Mouse (Mus musculus): Measurements from ENCODE around the gene Kdf1. TPM values are rescaled to one million over a fixed set of nuclear protein-coding genes. Genes with fewer than 3 reads are reported as not detected.
A peak's percentile ranks its signal among the peaks of the same experiment; 100 is the strongest.

Kdf1 gene
- polyA plus RNA-seq, 1 experiment from 2014 or later, result 0.45 TPM

- peaks cover 56% of the 10 kb centered on the region for H3K27me3 ChIP-seq
- WGBS (ENCODE audit: insufficient replicate concordance), result 32% methylated on average over 2 of the region's 2 CpGs
- peaks cover 7% of the 10 kb centered on the region; the same call in 1 of the 2 replicates for H3K4me1 ChIP-seq (replicated peaks)
- H3K4me3 ChIP-seq (replicated peaks), result no peak overlapping the region
- DNase-seq, result no peak
- H3K4me2 ChIP-seq, result no peak overlapping the region
- H3K9ac ChIP-seq, result no peak overlapping the region
- no peak overlapping the region for H3K27ac ChIP-seq
- no peak for ATAC-seq (ENCODE audit: low read depth)
- no peaks in the 10 kb centered on the region for H3K9me3 ChIP-seq (replicated peaks)
- H3K36me3 ChIP-seq, result no peaks in the 10 kb centered on the region
Measured at GRCm38 (mm10) chr4:133521502-133521901, 2.7 kb downstream of the Kdf1 start.

DNA sequence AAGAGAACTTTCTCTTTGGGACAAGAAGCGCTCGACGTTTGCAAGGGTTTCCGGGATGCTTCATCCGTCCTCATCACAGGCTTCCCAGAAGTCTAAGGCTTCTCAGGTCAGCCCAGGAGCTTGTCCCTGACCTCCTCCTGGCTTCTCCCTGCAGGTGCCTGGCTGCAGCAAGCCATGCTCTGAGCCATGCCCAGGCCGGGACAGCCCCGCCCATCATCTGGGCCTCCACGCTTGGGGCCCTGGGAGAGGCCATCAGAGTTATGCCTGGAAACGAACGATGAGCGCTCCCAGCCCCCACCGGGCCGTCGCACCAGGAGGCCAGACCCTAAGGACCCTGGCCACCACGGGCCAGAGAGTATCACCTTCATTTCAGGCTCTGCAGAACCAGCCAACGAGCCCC, 9.0 kb downstream of the Kdf1 start:
- Histone ChIP-seq H3K4me2 (no peak overlapping the region), H3K27me3 (peaks cover 2% of the 10 kb centered on the region; the same call in 1 of the 2 replicates), H3K9ac (no peak overlapping the region), H3K9me3 (replicated peaks) (no peaks in the 10 kb centered on the region), H3K4me3 (replicated peaks) (no peak overlapping the region), H3K36me3 (peaks cover 31% of the 10 kb centered on the region), H3K27ac (no peak overlapping the region), H3K4me1 (replicated peaks) (peaks cover 7% of the 10 kb centered on the region)
- 65% methylated on average over 16 of the region's 16 CpGs for WGBS (ENCODE audit: insufficient replicate concordance)
- ATAC-seq (ENCODE audit: low read depth) (no peak; the same call in 1 of the 2 replicates), DNase-seq (no peak)

DNA sequence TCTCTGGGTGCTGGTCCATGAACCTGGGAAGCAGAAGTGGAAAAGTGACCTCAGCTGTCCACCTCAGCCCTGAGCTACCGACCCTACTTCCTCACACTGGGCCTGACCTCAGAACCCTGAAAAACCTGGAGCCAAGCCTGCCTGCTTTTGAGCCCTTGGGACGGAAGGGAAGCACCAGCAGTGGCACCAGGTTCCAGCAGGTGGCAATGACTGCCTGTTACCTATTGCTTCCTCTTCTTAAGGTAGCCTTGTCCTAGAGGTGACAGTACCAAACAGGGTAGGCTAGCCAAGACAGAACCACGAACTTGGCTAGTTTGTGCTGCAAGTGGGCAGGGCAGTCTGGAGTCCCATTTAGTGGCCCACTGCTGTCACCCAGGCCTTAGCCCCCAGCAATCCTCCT, 14.0 kb downstream of the Kdf1 start:
- no peaks in the 10 kb centered on the region for H3K27me3 ChIP-seq
- H3K4me2 ChIP-seq, result no peak overlapping the region
- peaks cover 6% of the 10 kb centered on the region for H3K4me1 ChIP-seq (replicated peaks)
- WGBS (ENCODE audit: insufficient replicate concordance), result 75% methylated on average over 3 of the region's 3 CpGs
- H3K36me3 ChIP-seq, result peaks cover 79% of the 10 kb centered on the region
- ATAC-seq (ENCODE audit: low read depth) (no peak), DNase-seq (no peak)
- no peak overlapping the region for H3K4me3 ChIP-seq (replicated peaks)
- no peaks in the 10 kb centered on the region for H3K9me3 ChIP-seq (replicated peaks)
- no peak overlapping the region for H3K9ac ChIP-seq
- H3K27ac ChIP-seq, result no peak overlapping the region

DNA sequence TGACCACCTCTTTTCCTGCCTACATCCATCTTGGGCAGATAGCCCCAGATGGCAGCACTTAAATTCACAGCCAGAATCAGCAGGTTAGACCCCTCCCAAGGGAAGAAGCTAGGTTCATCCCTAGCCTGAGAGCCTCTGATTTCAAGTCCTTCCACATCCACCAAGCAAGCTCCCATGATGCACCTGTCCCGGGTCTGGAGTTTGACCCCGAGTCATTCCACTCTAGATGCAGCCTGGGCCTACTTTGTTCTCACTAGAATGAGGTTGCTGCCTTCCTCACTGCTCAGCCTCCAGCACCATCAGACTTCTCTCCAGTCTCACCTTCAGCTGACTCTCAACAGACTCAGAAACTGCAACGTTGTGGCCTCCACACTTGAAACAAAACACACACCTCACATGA, 17.3 kb downstream of the Kdf1 start:
- Histone ChIP-seq H3K27me3 (no peaks in the 10 kb centered on the region), H3K27ac (no peak overlapping the region), H3K36me3 (peaks cover 96% of the 10 kb centered on the region), H3K9me3 (replicated peaks) (no peaks in the 10 kb centered on the region), H3K4me1 (replicated peaks) (no peaks in the 10 kb centered on the region), H3K4me3 (replicated peaks) (no peak overlapping the region), H3K9ac (no peak overlapping the region), H3K4me2 (no peak overlapping the region)
- ATAC-seq (ENCODE audit: low read depth), result no peak
- no peak for DNase-seq
- 78% methylated on average over 3 of the region's 3 CpGs for WGBS (ENCODE audit: insufficient replicate concordance)

DNA sequence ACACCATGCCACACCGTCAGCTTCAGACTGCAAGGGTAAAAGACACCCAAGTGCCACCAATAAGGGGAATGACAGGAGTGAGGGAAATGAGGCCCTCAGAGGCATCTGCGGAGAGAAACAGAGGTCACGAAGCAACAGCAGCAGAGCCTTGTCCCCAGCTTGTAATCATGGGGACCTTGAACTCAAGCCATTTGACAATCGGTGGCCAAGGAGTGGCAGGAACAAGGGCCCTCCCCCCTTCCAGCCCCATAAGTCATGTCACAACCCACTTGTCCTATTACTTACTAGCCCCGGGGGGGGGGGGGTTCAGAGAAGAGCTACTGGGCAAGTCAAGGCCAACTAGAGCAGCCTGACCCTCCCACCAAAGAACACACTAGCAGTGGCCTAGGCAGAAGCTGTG, 17.9 kb downstream of the Kdf1 start:
- H3K4me3 ChIP-seq (replicated peaks), result no peak overlapping the region
- H3K36me3 ChIP-seq, result peaks cover 96% of the 10 kb centered on the region
- ATAC-seq (ENCODE audit: low read depth) (no peak), DNase-seq (no peak)
- no peaks in the 10 kb centered on the region for H3K4me1 ChIP-seq (replicated peaks)
- no peaks in the 10 kb centered on the region for H3K27me3 ChIP-seq
- WGBS (ENCODE audit: insufficient replicate concordance), result 82% methylated on average over 5 of the region's 5 CpGs
- H3K9me3 ChIP-seq (replicated peaks), result no peaks in the 10 kb centered on the region
- no peak overlapping the region for H3K4me2 ChIP-seq
- no peak overlapping the region for H3K9ac ChIP-seq
- no peak overlapping the region for H3K27ac ChIP-seq

DNA sequence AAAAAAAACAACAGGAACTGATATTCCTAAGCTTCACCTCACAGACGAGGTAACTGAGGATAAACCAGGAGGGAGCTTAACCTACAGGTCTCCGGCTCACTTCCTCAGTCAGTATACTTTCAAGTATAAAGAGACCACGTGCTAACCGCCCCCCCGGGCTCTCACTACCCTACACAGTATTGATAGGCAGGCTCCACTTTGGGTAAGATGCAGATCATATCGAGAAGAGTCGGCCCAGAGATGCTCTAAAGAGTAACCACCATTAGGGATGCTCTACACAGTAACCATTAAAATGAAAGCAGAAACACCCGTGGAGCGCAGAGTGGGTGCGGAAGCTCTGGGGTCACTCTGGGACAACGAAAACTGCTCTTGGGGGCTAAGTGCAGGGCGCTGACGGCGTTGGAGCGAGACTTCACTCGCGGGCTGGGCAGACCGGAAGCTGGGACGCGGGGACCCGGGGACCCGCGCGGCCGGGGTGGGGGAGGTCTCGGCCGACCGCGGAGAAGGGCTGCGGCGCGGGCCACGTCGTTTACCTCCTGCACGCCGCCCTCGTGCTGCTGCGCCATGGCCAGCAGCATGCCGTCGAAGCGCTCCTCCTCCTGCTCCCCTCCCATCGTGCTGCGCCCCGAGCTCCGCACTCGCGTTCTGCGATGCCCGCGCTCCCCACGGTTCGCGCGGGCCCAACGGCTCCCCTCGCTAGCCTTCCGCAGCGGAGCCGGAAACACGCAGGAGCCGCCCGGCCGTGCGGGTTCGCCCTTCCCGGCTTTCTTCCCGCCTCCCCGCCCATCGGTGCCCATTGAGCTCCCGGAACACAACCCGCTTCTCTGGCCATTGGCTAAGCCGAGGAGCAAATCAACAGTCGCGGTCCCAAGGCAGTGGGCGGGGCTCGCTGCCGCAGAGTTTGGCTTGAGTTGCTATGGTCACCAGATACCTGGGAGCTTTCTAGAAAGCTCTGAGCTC, 26.8 kb downstream of the Kdf1 start, which contains the start of gene Nudc:
Gene Nudc, minus strand, starts transcription at position 725 of the 960 bp plus-strand sequence.
- Histone ChIP-seq H3K27me3 (no peaks in the 10 kb centered on the region), H3K9ac (peak within 1 kb of the TSS; percentile 91), H3K9me3 (replicated peaks) (no peaks in the 10 kb centered on the region), H3K36me3 (peaks cover 30% of the 10 kb centered on the region), H3K4me3 (replicated peaks) (peak within 1 kb of the TSS; percentile 89), H3K4me2 (peak within 1 kb of the TSS; percentile 90), H3K4me1 (replicated peaks) (peaks cover 31% of the 10 kb centered on the region), H3K27ac (peak within 1 kb of the TSS; percentile 77)
- DNase-seq (peak; percentile 96), ATAC-seq (ENCODE audit: low read depth) (peak; percentile 98)
- WGBS (ENCODE audit: insufficient replicate concordance), result under 1% methylated on average over 73 of the region's 77 CpGs

GRCm38 (mm10) chr4:133552029-133552428, 33.3 kb downstream of the Kdf1 start:
- H3K36me3 ChIP-seq, result no peaks in the 10 kb centered on the region
- H3K27ac ChIP-seq, result no peak overlapping the region
- ATAC-seq (ENCODE audit: low read depth) (no peak), DNase-seq (no peak)
- H3K9me3 ChIP-seq (replicated peaks), result no peaks in the 10 kb centered on the region
- WGBS (ENCODE audit: insufficient replicate concordance), result 75% methylated on average over 1 of the region's 1 CpGs
- no peak overlapping the region for H3K4me2 ChIP-seq
- H3K27me3 ChIP-seq, result 0 out of 2 replicates have a peak, but pooled peaks cover 4% of the 10 kb centered on the region
- H3K9ac ChIP-seq, result no peak overlapping the region
- H3K4me1 ChIP-seq (replicated peaks), result peaks cover 28% of the 10 kb centered on the region
- H3K4me3 ChIP-seq (replicated peaks), result no peak overlapping the region

DNA sequence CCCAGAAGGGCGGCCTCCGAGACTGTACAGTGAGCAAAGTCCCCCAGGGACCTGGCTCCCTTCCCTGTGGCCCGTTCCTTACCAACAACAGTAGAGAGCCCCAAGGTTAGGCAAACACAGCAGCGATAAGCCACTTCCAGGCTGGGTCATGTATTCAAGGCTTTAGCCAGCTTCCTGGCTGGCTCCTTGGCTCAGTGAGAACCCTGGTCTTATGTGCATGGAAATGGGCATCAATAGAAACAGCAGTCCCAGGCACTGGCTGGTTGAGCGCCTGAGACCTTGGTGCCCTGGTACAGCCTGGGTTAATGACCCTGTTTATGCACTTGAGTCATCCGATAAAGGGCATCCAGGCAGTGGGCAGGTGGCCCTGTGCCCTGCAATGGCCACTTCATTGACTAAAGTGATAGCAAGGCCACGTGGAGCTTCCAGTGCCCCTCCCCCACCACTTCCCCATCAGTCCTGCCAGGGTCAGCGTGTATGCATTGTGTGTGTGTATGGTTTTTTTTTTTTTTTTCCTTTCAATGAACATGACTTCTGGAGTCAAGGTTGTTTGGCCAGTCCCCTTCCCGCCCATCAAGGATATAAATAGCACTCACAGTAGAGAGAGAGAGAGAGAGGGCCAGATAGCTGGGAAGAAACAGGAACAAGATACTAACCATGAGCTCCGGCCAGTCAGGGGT, 34.1 kb downstream of the Kdf1 start, which contains the start of gene Nr0b2:
Gene Nr0b2, plus strand, starts transcription at position 609 of the 680 bp plus-strand sequence.
- Histone ChIP-seq H3K9me3 (replicated peaks) (no peaks in the 10 kb centered on the region), H3K4me3 (replicated peaks) (no peak within 1 kb of the TSS)

DNA sequence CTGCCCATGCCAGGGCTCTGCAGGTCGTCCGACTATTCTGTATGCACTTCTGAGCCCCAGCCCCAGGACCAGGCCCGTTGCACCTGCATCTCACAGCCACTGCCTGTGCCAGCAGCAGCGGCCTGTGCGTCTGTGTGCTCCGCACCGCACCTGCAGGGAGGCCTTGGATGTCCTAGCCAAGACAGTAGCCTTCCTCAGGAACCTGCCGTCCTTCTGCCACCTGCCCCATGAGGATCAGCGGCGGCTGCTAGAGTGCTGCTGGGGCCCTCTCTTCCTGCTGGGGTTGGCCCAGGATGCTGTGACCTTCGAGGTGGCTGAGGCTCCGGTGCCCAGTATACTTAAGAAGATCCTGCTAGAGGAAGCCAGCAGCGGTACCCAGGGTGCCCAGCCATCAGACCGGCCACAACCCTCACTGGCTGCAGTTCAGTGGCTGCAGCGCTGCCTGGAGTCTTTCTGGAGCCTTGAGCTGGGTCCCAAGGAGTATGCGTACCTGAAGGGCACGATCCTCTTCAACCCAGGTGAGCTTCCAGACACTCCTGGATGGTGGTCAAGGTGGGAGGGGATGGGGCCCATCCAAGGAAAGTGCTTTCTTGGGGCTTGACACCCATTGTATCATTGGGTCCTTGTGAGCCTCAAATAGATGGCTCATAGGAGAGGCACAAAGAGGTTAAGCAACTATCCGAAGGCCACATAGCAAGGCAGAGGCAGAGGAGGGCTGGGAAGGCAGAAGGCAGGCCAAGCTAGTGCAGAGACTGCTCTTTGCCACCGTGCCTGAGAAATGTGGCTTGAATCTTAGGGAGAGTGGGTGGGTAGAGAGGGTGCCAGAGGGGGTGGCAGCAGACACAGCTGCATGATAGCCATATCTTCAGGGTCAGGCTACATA, 34.9 kb downstream of the Kdf1 start:
- H3K9me3 ChIP-seq (replicated peaks), result no peaks in the 10 kb centered on the region
- H3K36me3 ChIP-seq, result no peaks in the 10 kb centered on the region
- H3K4me3 ChIP-seq (replicated peaks), result no peak overlapping the region
- no peak for DNase-seq
- H3K4me1 ChIP-seq (replicated peaks), result peaks cover 30% of the 10 kb centered on the region
- no peak for ATAC-seq (ENCODE audit: low read depth)
- peak overlapping the region; percentile 30 for H3K4me2 ChIP-seq
- H3K27ac ChIP-seq, result peak overlapping the region; percentile 18; the same call in 1 of the 2 replicates
- 44% methylated on average over 19 of the region's 19 CpGs for WGBS (ENCODE audit: insufficient replicate concordance)
- H3K9ac ChIP-seq, result no peak overlapping the region
- 0 out of 2 replicates have a peak, but pooled peaks cover 4% of the 10 kb centered on the region for H3K27me3 ChIP-seq

More for the DNA sequence above, 34.1 kb downstream of the Kdf1 start, which contains the start of gene Nr0b2:
- no peak for ATAC-seq (ENCODE audit: low read depth)
- Histone ChIP-seq H3K9ac (no peak within 1 kb of the TSS), H3K27me3 (0 out of 2 replicates have a peak, but pooled peaks cover 4% of the 10 kb centered on the region), H3K4me2 (peak within 1 kb of the TSS; percentile 30), H3K27ac (peak within 1 kb of the TSS; percentile 18; the same call in 1 of the 2 replicates), H3K4me1 (replicated peaks) (peaks cover 28% of the 10 kb centered on the region), H3K36me3 (no peaks in the 10 kb centered on the region)
- no peak for DNase-seq
- 42% methylated on average over 10 of the region's 10 CpGs for WGBS (ENCODE audit: insufficient replicate concordance)

DNA sequence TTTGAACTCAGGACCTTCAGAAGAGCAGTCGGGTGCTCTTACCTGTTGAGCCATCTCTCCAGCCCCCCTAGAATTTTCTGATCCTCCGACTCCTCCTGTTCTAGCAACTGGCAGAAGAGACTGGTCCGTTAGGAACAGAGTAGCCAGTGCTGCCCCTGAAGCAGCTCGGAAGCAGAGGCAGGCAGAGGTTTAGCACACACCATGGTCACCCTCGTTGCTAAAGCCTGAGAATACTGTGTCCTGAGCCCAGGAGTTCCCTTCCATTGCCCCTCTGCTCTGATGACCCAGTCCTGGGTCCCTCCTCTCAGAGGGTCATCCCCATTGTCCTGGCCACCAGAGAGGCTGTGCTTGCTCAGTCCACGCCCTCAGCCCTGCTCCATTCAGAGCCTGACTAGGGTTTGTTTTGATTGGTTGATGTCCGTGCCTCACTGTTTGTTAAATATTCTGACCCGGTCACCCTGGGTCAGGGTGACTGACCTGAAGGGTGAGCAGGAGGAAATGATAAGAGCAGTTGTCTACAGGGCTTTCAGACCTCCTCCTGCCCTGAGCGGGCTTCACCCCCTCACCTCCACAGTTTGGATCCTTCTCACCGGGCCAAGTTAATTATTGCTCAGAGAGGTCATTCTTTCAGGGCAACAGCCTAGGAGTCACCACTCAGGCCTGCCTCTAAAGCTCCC, 38.4 kb downstream of the Kdf1 start:
- Histone ChIP-seq H3K4me2 (peak overlapping the region; percentile 28; the same call in 1 of the 2 replicates), H3K9me3 (replicated peaks) (no peaks in the 10 kb centered on the region), H3K27me3 (0 out of 2 replicates have a peak, but pooled peaks cover 4% of the 10 kb centered on the region), H3K9ac (no peak overlapping the region), H3K27ac (peak overlapping the region; percentile 63), H3K4me3 (replicated peaks) (0 out of 2 replicates have a peak overlapping the region, but pooled peaks have one; percentile 4), H3K4me1 (replicated peaks) (peaks cover 25% of the 10 kb centered on the region), H3K36me3 (no peaks in the 10 kb centered on the region)
- WGBS (ENCODE audit: insufficient replicate concordance), result 47% methylated on average over 10 of the region's 10 CpGs
- DNase-seq (no peak), ATAC-seq (ENCODE audit: low read depth) (peak; percentile 86)
